Comparison of ENCODE assay signal across 8 mouse cellular contexts in genomic region chr10:109684109-109685056, GRCm38 (mm10).
DNase-seq lines count a peak whose midpoint lies in the region; ATAC-seq and TF ChIP-seq lines count a peak whose summit lies in the region.

No protein-coding gene starts in this region.

- H3K4me1 ChIP-seq in embryonic facial prominence, embryonic 10.5 days: no peaks in the 10 kb centered on the region
- no peaks in the 10 kb centered on the region for H3K4me1 ChIP-seq in heart, adult 2 months (ENCODE audit: control insufficient read depth, insufficient read depth, low read length)
- peaks cover 5% of the 10 kb centered on the region; the same call in 1 of the 2 replicates for H3K4me1 ChIP-seq in kidney, embryonic 16.5 days (ENCODE audit: insufficient read depth, low read length)
- H3K4me1 ChIP-seq in lung, postnatal 0 days (ENCODE audit: insufficient read depth, low read depth, low read length): no peaks in the 10 kb centered on the region

- TF ChIP-seq EP300 in heart, adult 2 months (IDR thresholded peaks at IDR 0.05; ENCODE audit: insufficient read depth, low read depth, low read length): no peak
- no peak for TF ChIP-seq EP300 in lung, postnatal 0 days (IDR thresholded peaks at IDR 0.05)

- WGBS in embryonic facial prominence, embryonic 10.5 days: 42% methylated on average over 27 of the region's 27 CpGs
- 37% methylated on average over 27 of the region's 27 CpGs for WGBS in heart, adult 2 months
- WGBS in kidney, embryonic 16.5 days: 45% methylated on average over 27 of the region's 27 CpGs
- WGBS in lung, postnatal 0 days: 43% methylated on average over 27 of the region's 27 CpGs

- H3K27ac ChIP-seq in embryonic facial prominence, embryonic 10.5 days (replicated peaks): peak overlapping the region; percentile 44
- no peak overlapping the region for H3K27ac ChIP-seq in heart, adult 2 months
- H3K27ac ChIP-seq in kidney, embryonic 16.5 days (ENCODE audit: low read length): no peak overlapping the region
- H3K27ac ChIP-seq in lung, postnatal 0 days (ENCODE audit: low read length): no peak overlapping the region

- DNase-seq in layer of hippocampus, adult 11-12 months (ENCODE audit: low spot score): peak; percentile 68
- no peak for DNase-seq in layer of hippocampus, adult 9-10 months (ENCODE audit: low spot score)
- peak; percentile 57 for DNase-seq in embryonic facial prominence, embryonic 10.5 days (ENCODE audit: low spot score)
- DNase-seq in heart, adult 2 months: peak; percentile 25 to 33
- DNase-seq in lung, postnatal 0 days (ENCODE audit: low spot score): peak; percentile 62
- DNase-seq in retina, postnatal 7 days (ENCODE audit: low read depth, low spot score): peak; percentile 65
- DNase-seq in T-cell, adult 2 months (ENCODE audit: low spot score): no peak

- no peaks in the 10 kb centered on the region for H3K36me3 ChIP-seq in embryonic facial prominence, embryonic 10.5 days (replicated peaks)
- H3K36me3 ChIP-seq in heart, adult 2 months (ENCODE audit: control insufficient read depth, insufficient read depth, low read length): no peaks in the 10 kb centered on the region
- no peaks in the 10 kb centered on the region for H3K36me3 ChIP-seq in kidney, embryonic 16.5 days (ENCODE audit: insufficient read depth, low read length)
- no peaks in the 10 kb centered on the region for H3K36me3 ChIP-seq in lung, postnatal 0 days (ENCODE audit: insufficient read depth, low read length)

- no peaks in the 10 kb centered on the region for H3K27me3 ChIP-seq in embryonic facial prominence, embryonic 10.5 days (replicated peaks; ENCODE audit: low read depth, poor library complexity, severe bottlenecking)
- H3K27me3 ChIP-seq in heart, adult 2 months (ENCODE audit: control insufficient read depth, insufficient read depth, low read length): no peaks in the 10 kb centered on the region
- H3K27me3 ChIP-seq in kidney, embryonic 16.5 days (ENCODE audit: insufficient read depth, low read length): no peaks in the 10 kb centered on the region
- no peaks in the 10 kb centered on the region for H3K27me3 ChIP-seq in lung, postnatal 0 days (replicated peaks; ENCODE audit: insufficient read depth, low read length)

- peak overlapping the region; percentile 42 for H3K4me2 ChIP-seq in kidney, embryonic 16.5 days (replicated peaks; ENCODE audit: low read depth, low read length)
- H3K4me2 ChIP-seq in lung, postnatal 0 days (replicated peaks; ENCODE audit: low read depth, low read length): 0 out of 2 replicates have a peak overlapping the region, but pooled peaks have one; percentile 28

- no peak for TF ChIP-seq POLR2A in heart, adult 2 months (IDR thresholded peaks at IDR 0.05; ENCODE audit: insufficient read depth, low read depth, low read length)

- ATAC-seq in kidney, embryonic 16.5 days (ENCODE audit: low FRiP score, low TSS enrichment): peak; percentile 92
- ATAC-seq in lung, postnatal 0 days: peak; percentile 37; the same call in 1 of the 2 replicates

- no peaks in the 10 kb centered on the region for H3K9me3 ChIP-seq in embryonic facial prominence, embryonic 10.5 days
- no peaks in the 10 kb centered on the region for H3K9me3 ChIP-seq in kidney, embryonic 16.5 days (ENCODE audit: low read length)
- no peaks in the 10 kb centered on the region for H3K9me3 ChIP-seq in lung, postnatal 0 days (ENCODE audit: low read length)

- no peak overlapping the region for H3K9ac ChIP-seq in heart, adult 2 months (ENCODE audit: low read depth, low read length)
- no peak overlapping the region for H3K9ac ChIP-seq in kidney, embryonic 16.5 days (replicated peaks; ENCODE audit: low read length)
- H3K9ac ChIP-seq in lung, postnatal 0 days (replicated peaks; ENCODE audit: low read depth): no peak overlapping the region

- intact Hi-C loops in heart, adult 2 months (cut with DNase I): no loop called here

- TF ChIP-seq CTCF in heart, adult 2 months (IDR thresholded peaks at IDR 0.05): peak; percentile 60
- TF ChIP-seq CTCF in lung, postnatal 0 days (IDR thresholded peaks at IDR 0.05): peak; percentile 65

- no peaks in the 10 kb centered on the region for H3K79me2 ChIP-seq in heart, adult 2 months (replicated peaks; ENCODE audit: control insufficient read depth, insufficient read depth, low read length)

- H3K4me3 ChIP-seq in embryonic facial prominence, embryonic 10.5 days: peak overlapping the region; percentile 29; the same call in 1 of the 2 replicates
- H3K4me3 ChIP-seq in heart, adult 2 months: no peak overlapping the region
- peak overlapping the region; percentile 18 for H3K4me3 ChIP-seq in kidney, embryonic 16.5 days (ENCODE audit: low read length)
- H3K4me3 ChIP-seq in lung, postnatal 0 days (ENCODE audit: low read depth, low read length): no peak overlapping the region

Comparison
In these comparisons a context has a peak if more than half of its experiments do, and no peak if none do; other contexts are left out.
1. DNase-seq: peak in layer of hippocampus, adult 11-12 months (single experiment), embryonic facial prominence, embryonic 10.5 days (single experiment), heart, adult 2 months (2 of 2), lung, postnatal 0 days (single experiment) and retina, postnatal 7 days (single experiment); none in layer of hippocampus, adult 9-10 months (single experiment) and T-cell, adult 2 months (single experiment).
2. H3K4me3 ChIP-seq: peak in embryonic facial prominence, embryonic 10.5 days (single experiment) and kidney, embryonic 16.5 days (single experiment); none in heart, adult 2 months (single experiment) and lung, postnatal 0 days (single experiment).